Mouse (Mus musculus): ENCODE measurements around the gene Spint2. TPM values are rescaled to one million over a fixed set of nuclear protein-coding genes. Genes with fewer than 3 reads are reported as not detected.

The Spint2 gene
- polyA plus RNA-seq (2012; fragmentation: generic; extraction: Trizol), result 0.10 TPM

DNA sequence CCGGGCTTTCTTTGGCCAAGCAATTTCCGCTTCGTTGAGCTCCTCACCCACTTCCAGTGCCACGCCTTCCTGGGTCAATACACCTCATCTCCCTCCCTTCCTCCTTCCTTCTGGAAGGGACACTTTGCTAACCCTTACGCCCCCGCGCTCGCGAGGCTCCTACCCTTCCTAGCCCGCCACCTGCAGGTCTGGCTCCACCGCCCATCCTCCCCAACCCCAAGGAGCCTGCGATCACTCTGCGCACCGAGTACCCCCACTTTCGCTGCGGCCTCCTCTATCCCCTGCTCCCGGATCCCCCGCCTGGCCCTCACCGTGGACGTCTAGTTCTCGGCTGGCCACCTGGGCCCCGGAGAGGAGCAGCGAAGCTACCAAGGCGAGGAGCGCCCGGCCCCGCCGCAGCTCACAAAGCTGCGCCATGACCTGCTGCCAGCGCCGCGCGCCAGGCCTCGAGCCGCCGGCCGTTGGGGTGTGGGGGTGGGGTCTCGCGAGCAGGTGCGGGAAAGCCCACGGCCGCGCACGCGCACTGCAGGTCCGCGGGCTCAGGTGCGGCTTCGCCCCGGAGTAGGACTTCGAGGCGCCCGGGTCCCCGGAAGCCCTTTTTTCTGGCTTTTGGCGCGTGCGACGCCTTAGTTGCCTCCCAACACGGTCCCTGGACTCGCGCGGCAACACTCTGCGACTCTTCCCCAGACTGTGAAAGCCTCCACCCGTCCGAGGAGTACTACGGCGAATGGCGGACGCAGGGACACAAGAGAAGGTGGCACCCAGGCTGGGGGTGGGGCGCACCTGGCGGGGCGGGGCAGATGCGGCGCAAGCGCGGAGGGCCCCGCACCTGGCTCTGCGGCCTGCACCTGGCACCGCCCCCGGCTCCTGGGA lies at the start of gene Spint2:
Spint2 (minus strand) TSS at position 712 of the 873 bp plus-strand sequence.
- no peak within 1 kb of the TSS for H3K4me3 ChIP-seq
- no peak within 1 kb of the TSS for H3K4me2 ChIP-seq (ENCODE audit: low read depth)
- H3K79me2 ChIP-seq (ENCODE audit: control insufficient read depth, insufficient read depth), result no peaks in the 10 kb centered on the region
- H3K36me3 ChIP-seq (ENCODE audit: control insufficient read depth, insufficient read depth), result no peaks in the 10 kb centered on the region
- peaks cover 24% of the 10 kb centered on the region for H3K27me3 ChIP-seq (ENCODE audit: control insufficient read depth, insufficient read depth, insufficient read length)
- TF ChIP-seq MYOD1 (IDR thresholded peaks at IDR 0.05; ENCODE audit: control insufficient read depth in 1 of 3, insufficient read length in 2 of 3, low read depth in 2 of 3), result no peak
- H3ac ChIP-seq (ENCODE audit: control insufficient read depth, insufficient read length), result no peak within 1 kb of the TSS

DNA sequence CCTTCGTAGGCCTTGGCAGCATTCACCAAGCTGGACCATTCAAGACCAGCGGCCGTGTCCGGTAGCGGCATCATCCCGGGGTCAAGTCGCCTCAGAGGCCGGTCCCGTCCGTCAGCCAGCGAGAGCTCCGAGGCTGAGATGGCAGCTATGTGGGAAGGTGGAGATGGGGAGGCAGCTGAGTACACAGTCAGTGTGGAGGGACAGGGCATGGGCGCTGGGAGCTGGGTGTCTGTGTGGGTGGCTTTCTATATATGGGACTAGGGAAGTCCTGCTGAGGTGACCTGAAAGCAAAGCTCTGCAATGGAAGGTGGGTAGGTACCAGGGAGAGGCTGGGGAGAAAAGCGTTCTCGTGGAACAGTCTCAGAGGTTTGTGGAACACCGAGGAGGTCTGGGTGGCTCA lies 47.3 kb upstream of the Spint2 start:
- Histone ChIP-seq H3ac (ENCODE audit: control insufficient read depth, insufficient read length) (no peak overlapping the region), H3K36me3 (ENCODE audit: control insufficient read depth, insufficient read depth) (no peaks in the 10 kb centered on the region), H3K4me2 (ENCODE audit: low read depth) (no peak overlapping the region)

DNA sequence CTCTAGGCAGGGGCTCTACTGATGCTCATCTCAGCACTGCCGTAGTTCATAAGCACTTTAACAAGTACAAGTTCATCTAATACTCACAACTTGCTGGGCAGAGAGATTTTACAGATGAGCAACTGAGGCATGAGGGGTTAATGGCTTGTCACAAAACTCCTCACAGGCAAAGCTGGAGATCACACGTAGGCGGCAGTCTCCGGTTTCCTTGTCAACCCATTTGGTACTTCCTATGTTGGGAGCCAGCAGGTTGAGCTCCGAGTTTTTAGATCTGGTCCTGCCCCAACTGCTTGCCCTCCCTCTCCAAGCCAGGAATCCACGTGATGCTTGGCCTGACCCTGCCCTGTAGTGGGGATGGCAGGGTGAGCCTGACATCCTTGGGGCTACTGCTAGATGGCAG lies 45.4 kb upstream of the Spint2 start:
- no peaks in the 10 kb centered on the region for H3K36me3 ChIP-seq (ENCODE audit: control insufficient read depth, insufficient read depth)
- H3K4me3 ChIP-seq, result no peak overlapping the region
- no peaks in the 10 kb centered on the region for H3K27me3 ChIP-seq (ENCODE audit: control insufficient read depth, insufficient read depth, insufficient read length)
- H3ac ChIP-seq (ENCODE audit: control insufficient read depth, insufficient read length), result no peak overlapping the region
- no peaks in the 10 kb centered on the region for H3K79me2 ChIP-seq (ENCODE audit: control insufficient read depth, insufficient read depth)
- no peak for TF ChIP-seq CEBPB (IDR thresholded peaks at IDR 0.05; ENCODE audit: insufficient read depth, poor library complexity, severe bottlenecking)
- TF ChIP-seq SRF (IDR thresholded peaks at IDR 0.05; ENCODE audit: control insufficient read depth, insufficient read length, low read depth), result no peak
- H3K4me2 ChIP-seq (ENCODE audit: low read depth), result no peak overlapping the region

More for the DNA sequence above, 47.3 kb upstream of the Spint2 start:
- Histone ChIP-seq H3K27me3 (ENCODE audit: control insufficient read depth, insufficient read depth, insufficient read length) (no peaks in the 10 kb centered on the region), H3K79me2 (ENCODE audit: control insufficient read depth, insufficient read depth) (no peaks in the 10 kb centered on the region), H3K4me3 (no peak overlapping the region)
- TF ChIP-seq SRF (IDR thresholded peaks at IDR 0.05; ENCODE audit: control insufficient read depth, insufficient read length, low read depth) (no peak), CEBPB (IDR thresholded peaks at IDR 0.05; ENCODE audit: insufficient read depth, poor library complexity, severe bottlenecking) (no peak), E2F4 (IDR thresholded peaks at IDR 0.05; ENCODE audit: insufficient read depth) (no peak), MYOD1 (IDR thresholded peaks at IDR 0.05; ENCODE audit: control insufficient read depth in 1 of 3, insufficient read length in 2 of 3, low read depth in 2 of 3) (no peak), MYOG (IDR thresholded peaks at IDR 0.05; ENCODE audit: control insufficient read depth in 1 of 3, insufficient read depth in 1 of 3, insufficient read length in 2 of 3, low read depth in 2 of 3) (no peak), REST (IDR thresholded peaks at IDR 0.05; ENCODE audit: insufficient read depth, insufficient read length) (no peak), USF1 (IDR thresholded peaks at IDR 0.05; ENCODE audit: low read depth) (no peak), TCF3 (IDR thresholded peaks at IDR 0.05; ENCODE audit: insufficient read length, low read depth) (no peak), MAX (IDR thresholded peaks at IDR 0.05; ENCODE audit: low read depth) (no peak), POLR2AphosphoS2 (IDR thresholded peaks at IDR 0.05; ENCODE audit: insufficient read length, low read depth) (no peak), TCF12 (IDR thresholded peaks at IDR 0.05; ENCODE audit: insufficient read depth, poor library complexity, severe bottlenecking) (no peak), POLR2A (IDR thresholded peaks at IDR 0.05; ENCODE audit: insufficient read length, low read depth) (no peak)

- Histone ChIP-seq H3K4me3 (no peak overlapping the region), H3K4me2 (ENCODE audit: low read depth) (no peak overlapping the region), H3K79me2 (ENCODE audit: control insufficient read depth, insufficient read depth) (no peaks in the 10 kb centered on the region), H3ac (ENCODE audit: control insufficient read depth, insufficient read length) (no peak overlapping the region), H3K36me3 (ENCODE audit: control insufficient read depth, insufficient read depth) (no peaks in the 10 kb centered on the region), H3K27me3 (ENCODE audit: control insufficient read depth, insufficient read depth, insufficient read length) (no peaks in the 10 kb centered on the region)
- TF ChIP-seq POLR2AphosphoS2 (IDR thresholded peaks at IDR 0.05; ENCODE audit: insufficient read length, low read depth), result no peak
- TF ChIP-seq SRF (IDR thresholded peaks at IDR 0.05; ENCODE audit: control insufficient read depth, insufficient read length, low read depth), result no peak
- TF ChIP-seq MAX (IDR thresholded peaks at IDR 0.05; ENCODE audit: low read depth), result no peak
Measured at GRCm38 (mm10) chr7:29319337-29320307, 37.9 kb upstream of the Spint2 start.

- no peaks in the 10 kb centered on the region for H3K79me2 ChIP-seq (ENCODE audit: control insufficient read depth, insufficient read depth)
- no peak overlapping the region for H3K4me3 ChIP-seq
- H3ac ChIP-seq (ENCODE audit: control insufficient read depth, insufficient read length), result no peak overlapping the region
- H3K27me3 ChIP-seq (ENCODE audit: control insufficient read depth, insufficient read depth, insufficient read length), result no peaks in the 10 kb centered on the region
- TF ChIP-seq POLR2AphosphoS2 (IDR thresholded peaks at IDR 0.05; ENCODE audit: insufficient read length, low read depth) (peak; percentile 51), MYOD1 (IDR thresholded peaks at IDR 0.05; ENCODE audit: control insufficient read depth in 1 of 3, insufficient read length in 2 of 3, low read depth in 2 of 3) (no peak)
- H3K36me3 ChIP-seq (ENCODE audit: control insufficient read depth, insufficient read depth), result no peaks in the 10 kb centered on the region
- no peak overlapping the region for H3K4me2 ChIP-seq (ENCODE audit: low read depth)
Measured at GRCm38 (mm10) chr7:29318115-29318911, 36.6 kb upstream of the Spint2 start.
